Mouse (Mus musculus) erythroid progenitor cell, adult 5-6 weeks (primary cell): ENCODE measurements around the gene Pes1. TPM values are rescaled to one million over a fixed set of nuclear protein-coding genes. Genes with fewer than 3 reads are reported as not detected.
A peak's percentile ranks its signal among the peaks of the same experiment; 100 is the strongest.

Source experiments
- ATAC-seq: replicated peaks from 2 replicates; pipeline ENCODE4 v1.8.0; 2016; ENCODE audit warnings: moderate number of reproducible peaks, mild to moderate bottlenecking, moderate TSS enrichment, inconsistent platforms; ENCODE audit not compliant: poor library complexity, low FRiP score, severe bottlenecking
- total RNA-seq, 2 experiments: library from RNA; stranded (forward) in 1 of 2; stranded (reverse) in 1 of 2; fragments of 150-400 nt in 1 of 2; fragments of 186-747, 209-891 nt in 1 of 2; gene quantifications; 2 replicates each; pipeline versions ENCODE4 v1.2.3 to v1.2.4; 2015 to 2017; ENCODE audit warnings: low replicate concordance in 2 of 2

Pes1 gene
- total RNA-seq, 2 experiments from 2014 or later, result 6.3 to 10.5 TPM

- ATAC-seq, result no peak
Observed at GRCm38 (mm10) chr11:3960901-3961300, 2.9 kb upstream of the Pes1 start.

DNA sequence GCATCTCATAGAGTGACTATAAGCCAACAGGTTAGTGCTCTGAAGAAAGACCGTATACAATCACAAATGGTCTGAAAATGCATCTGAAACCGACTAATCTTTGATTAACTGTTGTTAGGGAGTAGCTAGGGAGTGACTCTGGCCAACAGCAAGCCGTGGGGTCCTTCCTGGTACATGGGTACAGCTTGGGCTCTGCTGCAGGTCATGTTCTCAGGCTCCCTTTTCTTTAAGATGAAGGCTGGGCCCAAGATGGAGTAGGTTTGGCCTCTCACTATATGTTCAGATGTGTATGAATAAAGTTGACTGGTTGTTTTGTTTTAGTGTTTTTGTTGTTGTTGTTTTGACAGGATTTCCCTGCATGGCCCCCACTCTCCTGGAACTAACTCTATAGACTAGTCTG, 2.0 kb upstream of the Pes1 start:
- ATAC-seq, result no peak

DNA sequence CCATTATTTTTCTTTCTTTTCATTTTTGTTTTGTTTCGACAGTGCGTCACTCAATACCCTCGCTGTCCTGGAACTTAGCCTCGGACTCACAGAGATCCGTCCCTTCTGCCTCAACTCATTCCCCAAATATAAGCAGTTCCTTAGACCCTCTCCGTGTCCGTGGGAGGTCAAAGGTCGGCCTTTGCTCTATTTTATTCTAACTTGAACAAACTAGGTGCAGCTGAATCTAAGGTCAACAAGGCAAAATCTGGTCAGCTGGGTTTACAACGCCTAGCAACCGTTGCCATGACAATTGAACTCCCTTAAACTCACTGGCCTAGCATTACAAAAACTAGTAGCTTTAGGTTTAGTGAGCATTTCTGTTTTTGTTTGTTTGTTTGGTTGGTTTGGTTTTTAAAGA, 620 bp upstream of the Pes1 start:
- ATAC-seq, result no peak

DNA sequence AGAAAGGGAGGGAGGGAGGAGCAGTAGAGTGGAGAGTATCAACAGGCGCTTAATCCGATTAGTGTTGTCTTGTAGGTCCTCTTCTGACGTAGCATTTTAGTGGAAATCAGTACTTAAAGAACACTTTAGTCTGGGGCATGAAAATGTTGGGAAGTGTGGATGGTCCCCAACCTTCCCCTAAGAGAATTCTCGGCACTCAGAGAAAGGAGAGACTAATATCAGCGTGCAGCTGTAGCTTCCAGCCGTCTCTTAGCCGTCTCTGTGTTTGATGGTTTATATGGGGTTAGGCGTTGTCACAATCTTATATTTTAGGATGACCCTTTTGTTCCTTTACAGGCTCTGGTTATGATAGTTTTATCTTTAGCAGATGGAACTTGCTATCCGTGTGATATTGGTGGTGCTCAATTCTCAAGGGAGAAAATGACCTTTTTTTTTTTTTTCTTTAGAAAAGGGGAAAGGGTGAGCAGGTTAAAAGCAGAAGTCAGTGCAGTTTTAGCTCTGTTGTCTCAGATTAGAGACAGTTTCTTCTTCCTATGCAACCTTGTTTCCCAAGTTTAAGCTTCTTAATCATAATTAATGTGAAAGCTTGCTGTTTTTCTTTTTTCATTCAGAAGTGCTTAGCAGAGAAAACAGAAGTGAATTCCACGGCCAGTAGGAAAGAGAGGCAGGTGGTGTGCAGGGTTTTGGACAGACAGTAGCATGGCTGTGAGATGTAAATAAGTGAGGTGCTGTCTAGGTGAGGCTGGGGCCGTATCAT, 819 bp downstream of the Pes1 start:
- ATAC-seq, result peak; percentile 23; the same call in 1 of the 2 replicates

- ATAC-seq, result no peak
Observed at GRCm38 (mm10) chr11:3969837-3970236, 6.1 kb downstream of the Pes1 start.

DNA sequence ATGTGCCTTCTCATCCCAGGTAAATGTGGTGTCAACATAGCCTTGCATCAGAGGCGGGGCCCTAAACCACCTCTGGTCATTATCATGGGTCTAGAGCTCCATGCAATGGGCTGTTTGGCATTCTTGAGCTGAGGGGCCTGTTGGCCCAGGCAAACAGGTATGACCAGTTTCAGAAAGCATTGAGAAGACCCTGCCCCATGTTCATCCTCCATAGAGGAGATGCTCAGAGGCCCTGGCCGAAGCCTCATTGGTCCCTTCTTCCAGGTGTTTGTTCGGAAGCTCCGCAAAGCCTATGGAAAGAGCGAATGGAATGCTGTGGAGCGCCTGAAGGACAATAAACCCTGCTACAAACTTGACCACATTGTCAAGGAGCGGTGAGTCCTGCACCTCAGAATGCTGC, 6.6 kb downstream of the Pes1 start:
- ATAC-seq, result no peak

- ATAC-seq, result no peak
Observed at GRCm38 (mm10) chr11:3973081-3973480, 9.3 kb downstream of the Pes1 start.

DNA sequence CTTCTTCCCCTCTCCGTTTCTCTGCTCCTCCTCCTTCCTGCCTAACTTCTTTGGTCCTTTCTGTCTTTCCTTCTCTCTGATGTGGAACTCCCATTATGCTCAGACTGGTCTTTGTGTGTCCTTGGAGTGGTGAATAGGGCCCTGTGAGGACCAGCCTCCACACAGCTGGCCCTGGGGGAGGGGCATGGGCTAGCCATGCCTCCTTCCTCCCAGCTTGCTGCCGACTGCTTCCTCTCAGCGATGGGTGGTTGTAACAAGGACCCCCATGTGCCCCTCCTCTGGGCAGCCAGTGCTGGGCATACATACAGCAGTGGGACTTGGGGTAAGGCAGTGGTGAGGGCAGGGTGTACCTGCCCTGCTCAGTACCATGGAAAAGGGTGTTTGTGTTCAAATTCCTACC, 10.5 kb downstream of the Pes1 start:
- ATAC-seq, result no peak

- no peak for ATAC-seq
Observed at GRCm38 (mm10) chr11:3976678-3977077, 12.9 kb downstream of the Pes1 start, which contains the start of gene 4930556J24Rik. Gene 4930556J24Rik (minus strand): TSS chr11:3976778.

DNA sequence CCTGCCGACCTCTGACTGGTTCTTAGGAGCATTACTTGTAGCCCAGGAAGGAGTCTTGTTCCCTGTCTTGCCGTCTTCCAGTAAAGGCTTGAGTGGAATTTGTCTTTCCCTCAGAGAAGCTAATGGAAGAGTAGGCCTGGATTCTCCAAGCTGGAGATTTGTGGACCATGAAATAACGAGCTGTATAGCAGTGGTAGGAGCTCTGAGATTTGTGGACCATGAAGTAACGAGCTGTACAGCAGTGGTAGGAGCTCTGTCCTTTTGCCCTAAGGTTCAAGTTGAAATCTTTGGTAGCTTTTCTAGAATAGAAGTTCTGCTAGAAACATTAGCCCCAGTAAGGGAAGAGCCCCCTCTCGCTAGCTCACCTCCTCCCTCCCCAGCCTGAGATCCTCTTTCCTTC, 14.6 kb downstream of the Pes1 start:
- ATAC-seq, result no peak

GRCm38 (mm10) chr11:3981536-3981935, 17.8 kb downstream of the Pes1 start:
- ATAC-seq, result no peak

- no peak for ATAC-seq
Observed at GRCm38 (mm10) chr11:3982275-3983209, 18.8 kb downstream of the Pes1 start.

GRCm38 (mm10) chr11:3983291-3983862, 19.6 kb downstream of the Pes1 start, which contains the start of gene Gal3st1:
Gene Gal3st1 (plus strand): TSS chr11:3983636.
- ATAC-seq, result no peak

DNA sequence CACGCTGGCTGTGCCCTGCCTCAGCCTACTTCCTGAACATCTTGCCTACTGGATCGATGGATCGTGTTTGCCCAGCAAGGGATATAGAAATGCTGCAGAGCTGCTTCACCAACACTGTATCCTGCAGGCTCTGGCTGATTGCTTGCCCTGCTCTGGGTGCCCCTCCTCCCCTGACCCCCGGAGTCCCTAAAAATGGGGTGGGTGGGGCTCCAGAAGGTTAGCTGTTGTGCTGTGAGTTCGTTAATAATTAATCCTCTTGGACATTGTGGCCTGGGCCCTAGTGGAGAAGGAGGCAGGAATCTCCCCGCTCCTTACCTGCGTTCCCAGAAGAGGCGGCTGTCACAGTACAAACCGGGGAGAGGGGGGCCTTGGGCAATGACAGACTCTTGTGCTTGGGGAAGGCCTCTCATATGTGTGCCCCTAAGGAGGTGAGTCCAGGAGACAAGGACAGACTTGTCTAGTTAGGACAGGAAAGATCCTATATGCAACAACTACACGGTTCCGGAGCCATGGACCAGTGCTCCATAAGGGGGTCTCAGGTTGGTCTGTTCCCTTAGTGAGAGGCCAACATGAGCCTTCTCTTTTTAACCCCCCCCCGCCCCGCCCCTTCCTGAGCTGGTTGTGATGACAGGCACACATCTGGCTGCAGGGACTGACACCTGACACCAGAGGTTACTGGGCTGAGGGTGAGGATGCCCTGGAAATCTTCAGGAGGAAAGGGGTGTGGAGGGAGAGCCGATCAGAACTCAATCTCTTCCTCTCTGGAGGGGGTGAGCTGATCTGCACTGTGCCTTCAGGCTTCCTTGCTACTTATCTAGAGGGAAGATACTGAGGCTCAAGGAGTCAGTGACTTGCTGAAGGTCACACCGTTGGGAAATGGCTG, 20.3 kb downstream of the Pes1 start:
- no peak for ATAC-seq

GRCm38 (mm10) chr11:3989748-3990147, 26.0 kb downstream of the Pes1 start:
- ATAC-seq, result no peak

DNA sequence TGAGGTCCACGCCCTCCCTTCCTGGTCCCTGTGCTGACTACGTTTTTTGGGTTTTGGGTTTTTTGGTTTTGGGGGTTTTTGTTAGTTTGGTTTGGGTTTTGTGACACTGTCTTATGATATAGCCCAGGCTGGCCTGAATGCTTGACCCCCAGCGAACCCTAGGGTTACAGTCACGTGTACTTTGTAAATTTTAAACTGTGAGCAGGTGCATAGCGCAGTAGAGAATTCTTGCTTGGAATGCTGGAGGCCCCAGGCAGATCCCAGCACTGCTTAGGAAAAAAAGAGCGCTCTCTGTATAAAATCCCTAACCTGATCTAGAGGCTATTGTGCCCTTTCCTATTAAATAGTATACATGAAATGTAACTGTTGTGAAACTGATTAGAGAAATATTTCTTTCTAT, 29.4 kb downstream of the Pes1 start:
- no peak for ATAC-seq

- no peak for ATAC-seq
Observed at GRCm38 (mm10) chr11:3993914-3994313, 30.1 kb downstream of the Pes1 start.

DNA sequence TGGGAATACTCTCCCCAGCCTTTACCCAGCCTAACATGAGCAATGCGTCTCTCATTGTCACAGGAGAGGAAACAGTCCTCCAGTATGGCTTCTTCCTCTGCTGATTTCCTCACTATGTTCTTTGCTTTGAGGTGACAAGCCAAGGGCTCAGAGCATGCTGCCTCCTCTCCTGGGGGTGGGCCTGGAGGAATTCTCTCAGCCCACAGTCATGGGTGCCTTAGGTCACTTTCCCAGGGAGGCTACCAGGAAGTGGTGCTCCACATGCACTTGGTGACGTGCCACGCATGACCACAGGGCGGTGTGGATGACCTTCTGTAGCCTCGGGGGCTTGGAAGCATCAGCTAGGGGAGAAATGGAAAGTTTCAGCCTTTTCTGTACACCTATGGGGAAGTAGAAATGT, 31.7 kb downstream of the Pes1 start:
- ATAC-seq, result no peak

GRCm38 (mm10) chr11:3996840-3997239, 33.1 kb downstream of the Pes1 start:
- ATAC-seq, result no peak
